Mouse (Mus musculus) limb, embryonic 10.5 days (tissue): ENCODE results near the gene Dck. TPM values are rescaled to one million over a fixed set of nuclear protein-coding genes. Genes with fewer than 3 reads are reported as not detected.

Experiments
- polyA plus RNA-seq: library from polyadenylated mRNA; unstranded; fragments of >200 nt; fragmentation: Nextera tagmentation; extraction: Ambion mirVana; gene quantifications from 2 replicates; pipeline ENCODE4 v1.2.1, GENCODE M21; 2016

The Dck gene
- polyA plus RNA-seq, 1 experiment from 2014 or later: 88.2 TPM

Other genes with a start within 250 kb of the Dck start
- gene Jchain, start 237.1 kb upstream of the Dck start, polyA plus RNA-seq: 0.14 TPM in 1 of 2 replicates, not detected in the other
- gene Utp3, start 210.5 kb upstream of the Dck start, polyA plus RNA-seq: 80.2 and 84.7 TPM in 2 replicates
- gene Rufy3, start 200.0 kb upstream of the Dck start, polyA plus RNA-seq: 8.1 and 9.6 TPM in 2 replicates
- gene Grsf1, start 88.8 kb upstream of the Dck start, polyA plus RNA-seq: 64.4 and 67.5 TPM in 2 replicates
- gene Mob1b, start 44.1 kb upstream of the Dck start, polyA plus RNA-seq: 11.8 and 12.3 TPM in 2 replicates
- 2.2 and 2.5 TPM in 2 replicates for gene Slc4a4, start 121.8 kb downstream of the Dck start, polyA plus RNA-seq